Mouse (Mus musculus) hindbrain, embryonic 12.5 days (tissue): ENCODE results near the gene Pkmyt1. TPM values are rescaled to one million over a fixed set of nuclear protein-coding genes. Genes with fewer than 3 reads are reported as not detected.

Experiments used
- ATAC-seq: fragments of 200-750 bp; cut with Nextera tagmentation; 2 replicates; pipeline ENCODE4 v1.8.0; 2017; ENCODE audit warnings: moderate TSS enrichment; ENCODE audit not compliant: low FRiP score
- H3K27ac ChIP-seq: fragments of 300-500 bp; sonication (generic); 2 replicates; pipeline ENCODE4 v1.5.1; 2016; ENCODE audit warnings: mild to moderate bottlenecking
- H3K27me3 ChIP-seq: fragments of 300-500 bp; sonication (generic); 2 replicates; pipeline ENCODE4 v1.6.1; 2016; ENCODE audit warnings: mild to moderate bottlenecking
- H3K36me3 ChIP-seq: fragments of 300-500 bp; sonication (generic); 2 replicates; pipeline ENCODE4 v1.6.1; 2016; ENCODE audit warnings: mild to moderate bottlenecking
- H3K4me1 ChIP-seq: fragments of 300-500 bp; sonication (generic); 2 replicates; pipeline ENCODE4 v1.6.1; 2016
- H3K4me2 ChIP-seq: fragments of 300-500 bp; sonication (generic); replicated peaks from 2 replicates; pipeline ENCODE4 v1.6.1; 2016; ENCODE audit warnings: mild to moderate bottlenecking
- H3K4me3 ChIP-seq: fragments of 300-500 bp; sonication (generic); 2 replicates; pipeline ENCODE4 v1.5.1; 2016; ENCODE audit warnings: mild to moderate bottlenecking
- H3K9ac ChIP-seq: fragments of 300-500 bp; sonication (generic); 2 replicates; pipeline ENCODE4 v1.6.1; 2016; ENCODE audit warnings: mild to moderate bottlenecking, moderate library complexity
- H3K9me3 ChIP-seq: fragments of 300-500 bp; sonication (generic); replicated peaks from 2 replicates; pipeline ENCODE4 v1.6.1; 2016; ENCODE audit warnings: mild to moderate bottlenecking
- WGBS: fragments of 180-500 bp; shearing (Covaris S2); methylation state at CpG from one replicate; pipeline ENCODE4 v1.1.7; 2016; 5-methylcytosine and 5-hydroxymethylcytosine counted together
- polyA plus RNA-seq: library from polyadenylated mRNA; unstranded; fragments of >200 nt; fragmentation: Nextera tagmentation; extraction: Ambion mirVana; gene quantifications from 2 replicates; pipeline ENCODE4 v1.2.1, GENCODE M21; 2016

Gene Pkmyt1
- polyA plus RNA-seq, 1 experiment from 2014 or later: 31.2 TPM

DNA sequence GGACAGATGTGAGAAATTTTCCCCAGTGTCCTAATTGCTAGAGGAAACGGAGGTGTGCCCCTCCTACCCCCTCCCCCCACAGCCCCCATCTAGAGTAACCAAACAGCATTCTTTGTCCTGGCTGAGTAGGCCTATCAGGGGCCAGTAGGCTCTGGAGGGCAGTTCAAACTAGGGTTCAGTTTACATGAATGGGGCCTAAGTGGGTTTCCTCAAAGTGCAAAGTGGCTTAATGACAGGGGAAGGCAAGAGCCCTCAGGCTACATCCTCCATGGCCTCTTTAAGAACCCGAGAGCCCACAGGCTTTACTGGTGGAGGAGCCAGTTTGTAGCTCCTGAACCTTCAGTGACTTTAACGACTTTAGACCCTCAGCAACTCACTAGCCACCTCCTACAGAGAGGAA lies 30.3 kb upstream of the Pkmyt1 start:
- Histone ChIP-seq H3K27ac (no peak overlapping the region), H3K4me2 (no peak overlapping the region), H3K9ac (no peak overlapping the region), H3K4me3 (no peak overlapping the region), H3K9me3 (no peaks in the 10 kb centered on the region), H3K4me1 (peaks cover 6% of the 10 kb centered on the region; the same call in 1 of the 2 replicates), H3K36me3 (no peaks in the 10 kb centered on the region), H3K27me3 (peaks cover 38% of the 10 kb centered on the region)
- ATAC-seq: no peak
- 10% methylated on average over 3 of the region's 3 CpGs for WGBS

DNA sequence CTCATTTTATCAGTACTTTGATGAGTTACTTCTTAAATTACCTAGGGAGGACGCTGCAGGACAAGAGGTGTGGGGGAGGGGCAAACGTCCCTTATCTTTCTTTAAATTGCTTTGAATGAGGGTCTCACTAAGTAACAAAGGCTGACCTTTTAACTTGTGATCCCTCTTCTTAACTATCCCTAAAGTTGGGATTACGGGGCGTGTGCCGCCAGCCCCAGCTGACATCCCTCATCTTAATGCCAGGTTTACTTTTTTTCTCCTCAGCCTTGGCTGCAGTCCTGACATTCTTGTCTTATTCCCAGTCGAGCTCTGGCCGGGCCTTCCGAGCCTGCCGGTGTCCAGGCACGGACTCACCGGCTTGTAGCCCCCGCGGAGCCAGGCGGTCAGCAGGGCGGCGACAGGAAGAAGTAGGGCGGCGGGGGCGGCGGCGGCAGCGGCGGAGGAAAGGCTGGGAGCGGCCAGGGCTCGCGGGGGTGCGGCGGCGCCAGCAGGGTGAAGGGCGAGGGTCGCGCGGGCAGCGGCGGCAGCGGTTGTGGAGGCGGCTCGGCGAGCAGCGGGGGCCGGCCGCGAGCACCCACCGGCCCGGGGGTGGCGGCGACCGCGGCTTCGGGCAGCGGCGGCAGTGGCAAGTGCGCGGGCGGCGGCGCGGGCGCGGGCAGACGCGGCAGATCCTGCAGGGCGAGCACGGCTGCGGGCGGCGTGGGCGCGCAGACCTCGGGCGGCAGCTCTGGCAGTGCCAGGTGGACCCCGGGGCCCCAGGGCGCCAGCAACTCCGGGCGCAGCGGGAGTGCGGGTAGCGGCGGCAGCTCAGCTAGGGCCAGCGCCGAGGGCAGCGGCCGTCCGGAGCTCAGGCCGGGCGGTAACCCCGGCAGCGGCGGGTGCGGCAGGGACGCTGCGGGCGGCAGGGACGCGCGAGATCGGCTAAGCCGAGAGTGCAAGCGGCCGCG lies 26.7 kb upstream of the Pkmyt1 start:
- H3K27ac ChIP-seq: peak overlapping the region; percentile 35; the same call in 1 of the 2 replicates
- ATAC-seq: peak; percentile 63
- H3K27me3 ChIP-seq: peaks cover 43% of the 10 kb centered on the region
- H3K9ac ChIP-seq: peak overlapping the region; percentile 70
- no peaks in the 10 kb centered on the region for H3K9me3 ChIP-seq
- under 1% methylated on average over 60 of the region's 101 CpGs for WGBS
- peak overlapping the region; percentile 76 for H3K4me3 ChIP-seq
- H3K4me2 ChIP-seq: peak overlapping the region; percentile 100
- no peaks in the 10 kb centered on the region for H3K36me3 ChIP-seq
- H3K4me1 ChIP-seq: peaks cover 6% of the 10 kb centered on the region; the same call in 1 of the 2 replicates

- peak overlapping the region; percentile 70 for H3K9ac ChIP-seq
- peaks cover 9% of the 10 kb centered on the region for H3K4me1 ChIP-seq
- H3K4me3 ChIP-seq: peak overlapping the region; percentile 76
- 1% methylated on average over 28 of the region's 28 CpGs for WGBS
- peaks cover 43% of the 10 kb centered on the region for H3K27me3 ChIP-seq
- peak overlapping the region; percentile 100 for H3K4me2 ChIP-seq
- H3K9me3 ChIP-seq: no peaks in the 10 kb centered on the region
- peak; percentile 96 for ATAC-seq
- no peak overlapping the region for H3K27ac ChIP-seq
- no peaks in the 10 kb centered on the region for H3K36me3 ChIP-seq
Observed at GRCm38 (mm10) chr17:23700079-23700478, 26.1 kb upstream of the Pkmyt1 start.

- H3K36me3 ChIP-seq: no peaks in the 10 kb centered on the region
- 88% methylated on average over 9 of the region's 9 CpGs for WGBS
- no peak overlapping the region for H3K9ac ChIP-seq
- peaks cover 11% of the 10 kb centered on the region for H3K4me1 ChIP-seq
- peaks cover 31% of the 10 kb centered on the region for H3K27me3 ChIP-seq
- no peak overlapping the region for H3K4me3 ChIP-seq
- no peak for ATAC-seq
- H3K9me3 ChIP-seq: no peaks in the 10 kb centered on the region
- no peak overlapping the region for H3K27ac ChIP-seq
- no peak overlapping the region for H3K4me2 ChIP-seq
Observed at GRCm38 (mm10) chr17:23703301-23703700, 22.8 kb upstream of the Pkmyt1 start.

- H3K4me2 ChIP-seq: no peak overlapping the region
Observed at GRCm38 (mm10) chr17:23704741-23705140, 21.4 kb upstream of the Pkmyt1 start.

DNA sequence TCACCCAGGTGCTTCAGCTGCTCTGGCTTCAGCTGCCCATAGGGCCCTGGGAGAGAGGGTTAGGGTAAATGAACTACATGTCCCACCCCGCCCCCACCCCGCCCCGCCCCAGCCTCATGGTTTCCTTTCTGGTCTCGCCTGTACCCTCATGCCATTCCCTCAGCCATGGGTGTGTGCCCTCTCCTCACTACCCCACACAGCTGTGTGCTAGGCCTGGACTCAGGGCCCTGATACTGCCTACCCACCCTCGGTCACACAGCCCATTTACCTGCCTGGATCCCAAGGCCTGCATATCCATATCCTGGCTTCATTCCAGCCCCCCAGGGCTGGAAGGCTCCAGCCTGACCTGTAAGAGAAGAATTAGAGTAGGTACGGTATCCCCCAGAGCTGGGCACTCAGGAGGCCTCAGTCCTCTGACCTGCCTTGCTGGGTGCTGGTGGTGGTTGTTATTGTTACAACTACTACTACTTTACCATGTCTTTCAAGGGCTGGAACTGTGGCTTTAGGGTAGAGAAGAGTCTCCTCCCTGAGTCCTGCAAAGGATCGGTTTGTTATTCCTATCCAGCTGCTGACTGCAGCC lies 20.5 kb upstream of the Pkmyt1 start:
- Histone ChIP-seq H3K9ac (no peak overlapping the region), H3K27me3 (peaks cover 15% of the 10 kb centered on the region; the same call in 1 of the 2 replicates), H3K4me1 (peaks cover 5% of the 10 kb centered on the region), H3K27ac (no peak overlapping the region), H3K36me3 (no peaks in the 10 kb centered on the region), H3K4me3 (no peak overlapping the region), H3K4me2 (no peak overlapping the region), H3K9me3 (no peaks in the 10 kb centered on the region)
- 79% methylated on average over 7 of the region's 7 CpGs for WGBS
- peak; percentile 44; the same call in 1 of the 2 replicates for ATAC-seq

More at GRCm38 (mm10) chr17:23704741-23705140, 21.4 kb upstream of the Pkmyt1 start:
- 45% methylated on average over 7 of the region's 7 CpGs for WGBS
- Histone ChIP-seq H3K36me3 (no peaks in the 10 kb centered on the region), H3K9ac (no peak overlapping the region), H3K27ac (no peak overlapping the region), H3K9me3 (no peaks in the 10 kb centered on the region), H3K27me3 (peaks cover 18% of the 10 kb centered on the region), H3K4me3 (no peak overlapping the region), H3K4me1 (peaks cover 5% of the 10 kb centered on the region)
- no peak for ATAC-seq

- peak; percentile 39; the same call in 1 of the 2 replicates for ATAC-seq
- Histone ChIP-seq H3K4me3 (no peak overlapping the region), H3K27me3 (peaks cover 9% of the 10 kb centered on the region; the same call in 1 of the 2 replicates), H3K36me3 (no peaks in the 10 kb centered on the region), H3K9ac (no peak overlapping the region), H3K4me1 (peaks cover 5% of the 10 kb centered on the region), H3K4me2 (no peak overlapping the region), H3K9me3 (no peaks in the 10 kb centered on the region), H3K27ac (no peak overlapping the region)
- WGBS: 2% methylated on average over 3 of the region's 3 CpGs
Observed at GRCm38 (mm10) chr17:23706212-23706611, 19.9 kb upstream of the Pkmyt1 start.

GRCm38 (mm10) chr17:23717003-23717402 lies 9.1 kb upstream of the Pkmyt1 start:
- no peak overlapping the region for H3K9ac ChIP-seq
- no peaks in the 10 kb centered on the region for H3K36me3 ChIP-seq
- no peak overlapping the region for H3K4me3 ChIP-seq
- no peak overlapping the region for H3K27ac ChIP-seq
- H3K9me3 ChIP-seq: no peaks in the 10 kb centered on the region
- H3K27me3 ChIP-seq: 0 out of 2 replicates have a peak, but pooled peaks cover 2% of the 10 kb centered on the region
- no peak for ATAC-seq
- WGBS: 53% methylated on average over 2 of the region's 2 CpGs
- no peak overlapping the region for H3K4me2 ChIP-seq
- H3K4me1 ChIP-seq: no peaks in the 10 kb centered on the region

DNA sequence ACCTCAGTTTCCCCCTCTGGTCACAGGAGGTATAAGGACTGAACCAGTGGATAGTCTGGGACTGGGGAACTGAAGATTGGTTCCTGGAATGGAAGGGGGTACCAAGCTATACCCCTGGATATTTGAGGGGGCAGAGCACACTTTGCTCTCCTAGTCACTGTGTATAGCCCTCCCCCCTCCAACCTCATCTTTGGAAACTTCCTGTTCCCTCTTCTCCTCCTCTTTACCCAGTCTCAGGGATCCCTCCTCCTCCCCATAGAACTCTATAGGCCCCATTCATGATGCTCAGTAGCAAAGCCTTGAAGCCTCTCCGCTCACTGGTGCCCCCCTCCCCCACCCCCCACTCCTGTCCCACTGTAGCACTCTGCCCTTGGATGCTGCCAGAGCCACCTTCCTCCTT lies 6.7 kb upstream of the Pkmyt1 start:
- 11% methylated on average over 1 of the region's 1 CpGs for whole genome bisulfite sequencing
- Histone ChIP-seq H3K27ac (no peak overlapping the region), H3K4me3 (no peak overlapping the region), H3K4me2 (no peak overlapping the region), H3K4me1 (no peaks in the 10 kb centered on the region), H3K9me3 (no peaks in the 10 kb centered on the region), H3K9ac (no peak overlapping the region), H3K36me3 (no peaks in the 10 kb centered on the region), H3K27me3 (0 out of 2 replicates have a peak, but pooled peaks cover under 1% of the 10 kb centered on the region)
- no peak for ATAC-seq

DNA sequence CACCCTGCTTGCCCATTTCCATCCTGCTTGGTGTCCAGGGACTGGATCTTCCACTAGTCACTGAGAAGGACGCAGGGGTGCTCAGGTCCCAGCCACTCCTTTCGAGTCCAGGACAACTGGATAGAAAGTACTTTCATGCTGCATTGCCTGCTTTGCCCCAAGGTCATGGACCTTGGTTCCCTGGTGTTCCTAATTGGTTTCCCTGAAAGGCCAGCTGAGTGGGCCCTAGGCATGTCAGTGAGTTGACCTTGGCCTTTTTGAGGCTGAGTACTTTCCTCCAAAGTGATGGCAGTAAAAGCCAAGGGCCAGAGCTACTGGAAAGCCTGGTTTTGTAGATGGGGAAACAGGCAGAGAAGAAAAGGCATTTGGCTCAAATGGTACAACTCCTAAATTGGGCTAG lies 4.2 kb upstream of the Pkmyt1 start:
- Histone ChIP-seq H3K9ac (no peak overlapping the region), H3K27ac (no peak overlapping the region), H3K9me3 (no peaks in the 10 kb centered on the region), H3K4me2 (no peak overlapping the region), H3K4me3 (no peak overlapping the region), H3K27me3 (no peaks in the 10 kb centered on the region), H3K36me3 (no peaks in the 10 kb centered on the region), H3K4me1 (peaks cover 5% of the 10 kb centered on the region; the same call in 1 of the 2 replicates)
- ATAC-seq: no peak
- WGBS: 73% methylated on average over 2 of the region's 2 CpGs

DNA sequence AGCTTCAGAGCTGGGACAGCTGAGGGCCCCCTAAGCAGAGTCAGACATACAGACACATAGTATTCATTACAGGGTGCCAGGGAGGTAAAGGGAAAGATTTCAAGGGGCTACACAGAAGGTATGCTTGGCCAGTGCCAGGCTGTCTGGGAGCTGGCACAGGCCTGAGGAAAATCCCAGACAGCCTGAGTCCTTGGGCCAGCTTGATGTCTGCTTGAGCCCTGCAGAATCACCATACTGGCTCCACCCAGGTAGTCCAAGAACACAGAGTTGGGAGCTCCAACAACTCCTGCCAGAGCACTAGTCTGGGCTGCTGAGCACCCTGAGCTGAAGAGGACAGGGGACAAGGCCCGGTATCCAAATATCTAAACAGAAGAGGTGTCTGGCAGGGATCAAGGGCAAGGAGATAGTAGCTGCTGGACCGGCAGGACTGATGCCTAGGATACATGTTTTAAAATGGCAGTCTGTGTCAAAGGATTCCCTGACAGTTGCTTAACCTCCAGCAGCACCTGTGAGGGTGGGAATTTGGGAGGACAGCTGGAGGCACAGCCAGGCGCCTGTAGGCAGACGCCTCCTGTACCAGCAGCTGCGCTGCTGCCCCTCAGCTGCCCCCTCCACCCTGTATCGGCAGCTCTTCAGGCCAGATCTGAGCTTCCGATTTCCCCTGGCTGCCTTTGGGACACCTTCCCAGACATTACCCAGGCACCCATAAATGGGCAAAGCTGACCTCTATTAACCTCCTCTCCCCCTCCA lies 3.6 kb upstream of the Pkmyt1 start, which contains the start of gene 1520401A03Rik:
Gene 1520401A03Rik (minus strand): TSS at position 408 of the 750 bp plus-strand sequence.
- Histone ChIP-seq H3K4me3 (no peak within 1 kb of the TSS), H3K9ac (no peak within 1 kb of the TSS), H3K9me3 (no peaks in the 10 kb centered on the region), H3K27me3 (no peaks in the 10 kb centered on the region), H3K4me2 (no peak within 1 kb of the TSS), H3K27ac (no peak within 1 kb of the TSS), H3K36me3 (no peaks in the 10 kb centered on the region), H3K4me1 (peaks cover 5% of the 10 kb centered on the region; the same call in 1 of the 2 replicates)
- no peak for ATAC-seq
- WGBS: 69% methylated on average over 7 of the region's 7 CpGs
